Mouse (Mus musculus): Measurements from ENCODE around the gene Flvcr2. TPM values are rescaled to one million over a fixed set of nuclear protein-coding genes. Genes with fewer than 3 reads are reported as not detected.

Gene Flvcr2
- total and polyA plus RNA-seq, 3 experiments = 0.07 TPM; not detected in 2

GRCm38 (mm10) chr12:85703507-85703906 lies 42.8 kb upstream of the Flvcr2 start:
- TF ChIP-seq USF1 (IDR thresholded peaks at IDR 0.05; ENCODE audit: low read depth, low read length) = no peak
- TF ChIP-seq MAFK (IDR thresholded peaks at IDR 0.05; ENCODE audit: borderline replicate concordance, low read depth, low read length) = no peak
- TF ChIP-seq MAX (IDR thresholded peaks at IDR 0.05; ENCODE audit: low read length) = no peak
- no peak for TF ChIP-seq CHD1 (IDR thresholded peaks at IDR 0.05; ENCODE audit: low read depth, low read length)
- TF ChIP-seq TBP (IDR thresholded peaks at IDR 0.05; ENCODE audit: low read depth, low read length) = no peak
- TF ChIP-seq RCOR1 (IDR thresholded peaks at IDR 0.05; ENCODE audit: low read depth, low read length) = no peak
- TF ChIP-seq UBTF (IDR thresholded peaks at IDR 0.05; ENCODE audit: borderline replicate concordance, insufficient read depth, low read depth, low read length) = no peak
- no peak for TF ChIP-seq POLR2A (IDR thresholded peaks at IDR 0.05; ENCODE audit: control insufficient read depth in 1 of 2, insufficient read depth in 1 of 2, low read depth in 1 of 2, low read length in 2 of 2, poor library complexity in 1 of 2)
- H3K9ac ChIP-seq (ENCODE audit: control insufficient read depth, low read depth, low read length, poor library complexity, severe bottlenecking) = no peak overlapping the region

GRCm38 (mm10) chr12:85704566-85704965 lies 41.8 kb upstream of the Flvcr2 start:
- H3K9ac ChIP-seq (ENCODE audit: control insufficient read depth, low read depth, low read length, poor library complexity, severe bottlenecking) = peak overlapping the region; percentile 69
- peaks cover 3 to 15% of the 10 kb centered on the region in 2 experiments; a peak in 3 of 4 replicates for H3K4me1 ChIP-seq (ENCODE audit: control insufficient read depth in 1 of 2, insufficient read depth in 2 of 2, low read length in 2 of 2)
- no peaks in the 10 kb centered on the region for H3K27me3 ChIP-seq (ENCODE audit: control insufficient read depth in 1 of 2, insufficient read depth in 2 of 2, low read length in 2 of 2)
- H3K9me3 ChIP-seq (replicated peaks; ENCODE audit: insufficient read depth, low read length) = no peaks in the 10 kb centered on the region
- TF ChIP-seq KAT2A (conservative IDR thresholded peaks at IDR 0.05; ENCODE audit: low read depth, low read length) (no peak), ZC3H11A (IDR thresholded peaks at IDR 0.05; ENCODE audit: low read depth, low read length) (no peak), MYC (IDR thresholded peaks at IDR 0.05; ENCODE audit: low read depth, low read length) (no peak), E2F4 (IDR thresholded peaks at IDR 0.05; ENCODE audit: borderline replicate concordance, low read depth, low read length) (no peak), USF2 (IDR thresholded peaks at IDR 0.05; ENCODE audit: borderline replicate concordance in 1 of 2, insufficient read depth in 1 of 2, low read depth in 1 of 2, low read length in 2 of 2) (no peak), ZKSCAN1 (IDR thresholded peaks at IDR 0.05; ENCODE audit: low read depth, low read length) (no peak), NELFE (IDR thresholded peaks at IDR 0.05; ENCODE audit: low read depth, low read length) (no peak), EP300 (IDR thresholded peaks at IDR 0.05; ENCODE audit: low read depth in 1 of 2, low read length in 2 of 2) (no peak), TCF12 (IDR thresholded peaks at IDR 0.05; ENCODE audit: low read depth, low read length) (no peak)
- H3K79me2 ChIP-seq (ENCODE audit: control insufficient read depth, insufficient read depth, low read length, poor library complexity) = no peaks in the 10 kb centered on the region; the same call in 1 of the 2 replicates
- peaks cover 0 to 3% of the 10 kb centered on the region in 2 experiments; a peak in 1 of 4 replicates for H3K36me3 ChIP-seq (ENCODE audit: control insufficient read depth in 1 of 2, insufficient read depth in 2 of 2, low read length in 2 of 2)
- DNase-seq (ENCODE audit: low read depth, low spot score) = peak; percentile 62
- peak overlapping the region; percentile 65 to 75 for H3K4me3 ChIP-seq (ENCODE audit: control insufficient read depth in 1 of 2, insufficient read depth in 1 of 2, low read depth in 2 of 2, low read length in 2 of 2)
- peak overlapping the region; percentile 80 for H3K27ac ChIP-seq (ENCODE audit: control insufficient read depth, low read depth, low read length)

More at GRCm38 (mm10) chr12:85703507-85703906, 42.8 kb upstream of the Flvcr2 start:
- no peaks in the 10 kb centered on the region for H3K27me3 ChIP-seq (ENCODE audit: control insufficient read depth in 1 of 2, insufficient read depth in 2 of 2, low read length in 2 of 2)
- H3K4me3 ChIP-seq (ENCODE audit: control insufficient read depth in 1 of 2, insufficient read depth in 1 of 2, low read depth in 2 of 2, low read length in 2 of 2) = no peak overlapping the region
- H3K9me3 ChIP-seq (replicated peaks; ENCODE audit: insufficient read depth, low read length) = no peaks in the 10 kb centered on the region
- no peak for DNase-seq (ENCODE audit: low read depth, low spot score)
- H3K36me3 ChIP-seq (ENCODE audit: control insufficient read depth in 1 of 2, insufficient read depth in 2 of 2, low read length in 2 of 2) = peaks cover 0 to 3% of the 10 kb centered on the region in 2 experiments; a peak in 1 of 4 replicates
- no peaks in the 10 kb centered on the region; the same call in 1 of the 2 replicates for H3K79me2 ChIP-seq (ENCODE audit: control insufficient read depth, insufficient read depth, low read length, poor library complexity)
- H3K4me1 ChIP-seq (ENCODE audit: control insufficient read depth in 1 of 2, insufficient read depth in 2 of 2, low read length in 2 of 2) = peaks cover 3 to 15% of the 10 kb centered on the region in 2 experiments; a peak in 3 of 4 replicates
- no peak overlapping the region for H3K27ac ChIP-seq (ENCODE audit: control insufficient read depth, low read depth, low read length)

All from MEL (cell line).